Mouse (Mus musculus) megakaryocyte, embryonic 14.5 days (primary cell): Measurements from ENCODE around the gene Mgea5.

Experiments used
- FLI1 ChIP-seq: IDR thresholded peaks from 2 replicates; pipeline ENCODE4 v1.6.1; 2012; ENCODE audit warnings: low read length, inconsistent platforms, mixed read lengths
- GATA1 ChIP-seq: IDR thresholded peaks from 3 replicates; pipeline ENCODE4 v1.6.1; 2012; ENCODE audit warnings: mixed read lengths, low read length, inconsistent platforms, borderline replicate concordance

DNA sequence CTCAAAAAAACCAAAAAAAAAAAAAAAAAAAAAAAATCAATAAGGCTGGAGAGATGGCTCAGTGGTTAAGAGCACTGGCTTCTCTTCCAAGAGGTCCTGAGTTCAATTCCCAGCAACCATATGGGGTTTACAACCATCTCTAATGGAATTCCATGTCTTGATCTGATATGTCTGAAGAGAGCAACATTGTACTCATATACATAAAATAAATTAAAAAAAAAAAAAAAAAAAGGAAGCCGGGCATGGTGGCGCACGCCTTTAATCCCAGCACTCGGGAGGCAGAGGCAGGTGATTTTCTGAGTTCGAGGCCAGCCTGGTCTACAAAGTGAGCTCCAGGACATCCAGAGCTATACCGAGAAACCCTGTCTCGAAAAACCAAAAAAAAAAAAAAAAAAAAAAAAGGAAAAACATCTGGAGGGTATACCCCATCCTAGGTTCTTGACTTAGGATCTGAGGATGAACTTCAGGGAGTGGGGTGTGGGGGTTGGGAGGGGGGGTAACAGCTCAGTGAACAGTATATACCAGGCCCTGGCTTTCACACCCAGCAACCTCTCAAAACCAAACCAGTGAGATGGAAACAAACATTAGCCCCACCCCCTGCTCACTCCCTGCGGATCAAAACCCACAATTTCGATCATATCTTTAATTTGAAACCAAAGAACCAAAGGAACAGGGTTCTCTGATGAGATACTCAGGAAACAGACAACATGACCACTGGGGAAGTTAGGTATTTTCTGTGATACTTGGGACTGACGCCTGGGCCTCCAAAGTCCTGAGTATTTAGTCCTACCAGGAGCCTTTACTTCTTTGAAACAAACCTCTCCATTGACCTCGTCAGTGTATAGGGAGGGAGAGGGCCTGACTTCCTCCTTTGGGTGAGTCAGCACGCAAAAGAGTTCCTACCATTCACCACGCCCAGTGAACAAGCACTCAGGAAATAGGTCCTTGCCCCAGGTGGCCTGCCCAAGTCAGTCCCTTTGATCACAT is 6.5 kb upstream of the Mgea5 start:
- TF ChIP-seq GATA1 (no peak), FLI1 (no peak)
